Mouse (Mus musculus) ovary, adult 18-20 months (tissue): Measurements from ENCODE around the gene Panx1.

Experiments used
- DNase-seq: peaks from one replicate; pipeline ENCODE4 v3.0.0; 2022; ENCODE audit warnings: low spot score, mixed read lengths

The Panx1 gene

GRCm38 (mm10) chr9:15045084-15045669 lies at the start of gene Panx1:
Gene Panx1, minus strand, starts transcription at chr9:15045478.
- DNase-seq: peak; percentile 39

GRCm38 (mm10) chr9:15068686-15069295 lies 23.5 kb upstream of the Panx1 start:
- DNase-seq: no peak

- DNase-seq: no peak
Observed at GRCm38 (mm10) chr9:15067995-15068685, 22.9 kb upstream of the Panx1 start.

- no peak for DNase-seq
Observed at GRCm38 (mm10) chr9:15064176-15064575, 18.9 kb upstream of the Panx1 start.

- DNase-seq: no peak
Observed at GRCm38 (mm10) chr9:15060847-15061246, 15.6 kb upstream of the Panx1 start.

- no peak for DNase-seq
Observed at GRCm38 (mm10) chr9:15060026-15060425, 14.7 kb upstream of the Panx1 start.

- DNase-seq: no peak
Observed at GRCm38 (mm10) chr9:15045740-15046139, 462 bp upstream of the Panx1 start.

- no peak for DNase-seq
Observed at GRCm38 (mm10) chr9:15044391-15045083, 741 bp downstream of the Panx1 start.

- no peak for DNase-seq
Observed at GRCm38 (mm10) chr9:15041556-15041955, 3.7 kb downstream of the Panx1 start.

GRCm38 (mm10) chr9:15039848-15040247 lies 5.4 kb downstream of the Panx1 start:
- DNase-seq: no peak

GRCm38 (mm10) chr9:15037704-15038103 lies 7.6 kb downstream of the Panx1 start:
- DNase-seq: no peak

- DNase-seq: no peak
Observed at GRCm38 (mm10) chr9:15037237-15037636, 8.0 kb downstream of the Panx1 start.

GRCm38 (mm10) chr9:15036807-15037206 lies 8.5 kb downstream of the Panx1 start:
- DNase-seq: no peak

GRCm38 (mm10) chr9:15036405-15036804 lies 8.9 kb downstream of the Panx1 start:
- DNase-seq: no peak

GRCm38 (mm10) chr9:15035979-15036378 lies 9.3 kb downstream of the Panx1 start:
- DNase-seq: no peak

- DNase-seq: no peak
Observed at GRCm38 (mm10) chr9:15034546-15035273, 10.6 kb downstream of the Panx1 start.

- no peak for DNase-seq
Observed at GRCm38 (mm10) chr9:15033568-15034160, 11.6 kb downstream of the Panx1 start.

GRCm38 (mm10) chr9:15032797-15033196 lies 12.5 kb downstream of the Panx1 start:
- no peak for DNase-seq

GRCm38 (mm10) chr9:15030771-15031170 lies 14.5 kb downstream of the Panx1 start:
- DNase-seq: no peak

GRCm38 (mm10) chr9:15029025-15029727 lies 16.1 kb downstream of the Panx1 start:
- DNase-seq: peak; percentile 11

- no peak for DNase-seq
Observed at GRCm38 (mm10) chr9:15027725-15028124, 17.6 kb downstream of the Panx1 start.
